Comparison of ENCODE assay signal across 8 mouse cellular contexts in genomic region chr2:146168017-146168803, GRCm38 (mm10). TPM values are rescaled to one million over a fixed set of nuclear protein-coding genes. Genes with fewer than 3 reads are reported as not detected.
DNase-seq lines count a peak whose midpoint lies in the region; ATAC-seq and TF ChIP-seq lines count a peak whose summit lies in the region.
"Had no signal": no experiment of that assay in that cellular context is flagged by ENCODE, and none has a peak within 500 bp of the region (broad histone marks: within the 10 kb centered on the region; RNA-seq: fewer than 3 reads in every experiment).

No protein-coding gene starts in this region.

- no peak overlapping the region for H3K27ac ChIP-seq in stomach, embryonic 14.5 days (ENCODE audit: low read length)
- no peak overlapping the region for H3K27ac ChIP-seq in stomach, postnatal 0 days (replicated peaks)
- no peak overlapping the region for H3K27ac ChIP-seq in stomach, embryonic 15.5 days

- no peak overlapping the region for H3K9ac ChIP-seq in stomach, embryonic 14.5 days (replicated peaks; ENCODE audit: low read depth, low read length)
- H3K9ac ChIP-seq in stomach, postnatal 0 days (ENCODE audit: low read length), result no peak overlapping the region
- no peak overlapping the region for H3K9ac ChIP-seq in stomach, embryonic 15.5 days

- H3K27me3 ChIP-seq in stomach, embryonic 14.5 days (ENCODE audit: control insufficient read depth, insufficient read depth, low read length), result no peaks in the 10 kb centered on the region
- H3K27me3 ChIP-seq in stomach, postnatal 0 days (ENCODE audit: control insufficient read depth, insufficient read depth, low read length), result no peaks in the 10 kb centered on the region
- H3K27me3 ChIP-seq in stomach, embryonic 15.5 days (replicated peaks), result no peaks in the 10 kb centered on the region

- H3K4me1 ChIP-seq in stomach, embryonic 14.5 days (ENCODE audit: control insufficient read depth, insufficient read depth, low read length), result no peaks in the 10 kb centered on the region
- no peaks in the 10 kb centered on the region for H3K4me1 ChIP-seq in stomach, postnatal 0 days (replicated peaks; ENCODE audit: control insufficient read depth, insufficient read depth)
- H3K4me1 ChIP-seq in stomach, embryonic 15.5 days, result no peaks in the 10 kb centered on the region

- ATAC-seq in stomach, embryonic 14.5 days (ENCODE audit: insufficient number of reproducible peaks, insufficient read depth, low FRiP score, low read depth), result 0 out of 2 replicates have a peak, but pooled peaks have one; percentile 12
- no peak; the same call in 1 of the 2 replicates for ATAC-seq in stomach, postnatal 0 days (ENCODE audit: low FRiP score, low TSS enrichment)
- ATAC-seq in stomach, embryonic 15.5 days (ENCODE audit: insufficient read depth, low FRiP score, low read depth), result peak; percentile 28; the same call in 1 of the 2 replicates
- ATAC-seq in CD4-positive, CD25-positive, alpha-beta regulatory T cell, adult 4 months, result no peak

- no peak for DNase-seq in stomach, postnatal 0 days (ENCODE audit: low spot score)
- DNase-seq in heart, adult 8-10 months (ENCODE audit: low spot score), result peak; percentile 7
- DNase-seq in lung, postnatal 10 days, result peak; percentile 45
- DNase-seq in left cerebral cortex, adult 8-10 months (ENCODE audit: low spot score in 2 of 2), result no peak

- H3K4me3 ChIP-seq in stomach, embryonic 14.5 days (ENCODE audit: low read depth, low read length), result no peak overlapping the region
- H3K4me3 ChIP-seq in stomach, postnatal 0 days (ENCODE audit: low read depth, low read length), result no peak overlapping the region
- no peak overlapping the region for H3K4me3 ChIP-seq in stomach, embryonic 15.5 days (replicated peaks)

- WGBS in stomach, embryonic 14.5 days, result 62% methylated on average over 14 of the region's 14 CpGs
- WGBS in stomach, postnatal 0 days, result 61% methylated on average over 14 of the region's 14 CpGs
- WGBS in stomach, embryonic 15.5 days, result 63% methylated on average over 14 of the region's 14 CpGs

- TF ChIP-seq EP300 in stomach, postnatal 0 days (optimal IDR thresholded peaks at IDR 0.05), result no peak

- H3K4me2 ChIP-seq in stomach, embryonic 14.5 days (replicated peaks; ENCODE audit: low read depth, low read length), result no peak overlapping the region
- H3K4me2 ChIP-seq in stomach, postnatal 0 days (replicated peaks; ENCODE audit: low read depth), result no peak overlapping the region
- H3K4me2 ChIP-seq in stomach, embryonic 15.5 days, result no peak overlapping the region

- H3K9me3 ChIP-seq in stomach, embryonic 14.5 days (ENCODE audit: control insufficient read depth, low read depth, low read length), result no peaks in the 10 kb centered on the region
- H3K9me3 ChIP-seq in stomach, postnatal 0 days (ENCODE audit: control insufficient read depth, low read length), result no peaks in the 10 kb centered on the region
- H3K9me3 ChIP-seq in stomach, embryonic 15.5 days, result no peaks in the 10 kb centered on the region

- TF ChIP-seq CTCF in stomach, postnatal 0 days (IDR thresholded peaks at IDR 0.05; ENCODE audit: low read depth), result no peak

- H3K36me3 ChIP-seq in stomach, embryonic 14.5 days (ENCODE audit: control insufficient read depth, insufficient read depth, low read length), result no peaks in the 10 kb centered on the region
- no peaks in the 10 kb centered on the region for H3K36me3 ChIP-seq in stomach, postnatal 0 days (ENCODE audit: control insufficient read depth, insufficient read depth, low read length)
- H3K36me3 ChIP-seq in stomach, embryonic 15.5 days, result no peaks in the 10 kb centered on the region

RNA-seq across cellular contexts. Expression of gene Insm1, which starts 53.5 kb away (rescaled TPM):
- polyA plus RNA-seq in stomach, embryonic 14.5 days (2014; fragmentation: Nextera tagmentation; extraction: Ambion mirVana), result 1.1 and 1.3 TPM in 2 replicates
- 0.29 and 0.44 TPM in 2 replicates for polyA plus RNA-seq in stomach, postnatal 0 days (2015; fragmentation: Nextera tagmentation; extraction: Ambion mirVana)
- not detected for total RNA-seq in heart, adult 8-10 months (2022)
- polyA plus RNA-seq in stomach, embryonic 15.5 days (2015; fragmentation: Nextera tagmentation; extraction: Ambion mirVana), result 0.85 and 0.95 TPM in 2 replicates
- 1 to 10 TPM; 4.7 to 5.9 (median 5.8) TPM for total RNA-seq in left cerebral cortex, adult 8-10 months (2022)
- polyA plus RNA-seq in CD4-positive, CD25-positive, alpha-beta regulatory T cell, adult 4 months (2017; shearing (Covaris generic)), result not detected
- polyA plus RNA-seq: heart, embryonic 14.5 days had no signal

Comparison
In these comparisons a context has a peak if more than half of its experiments do, and no peak if none do; other contexts are left out.
1. ATAC-seq: peak in stomach, embryonic 14.5 days (single experiment) and stomach, embryonic 15.5 days (single experiment); none in stomach, postnatal 0 days (single experiment) and CD4-positive, CD25-positive, alpha-beta regulatory T cell, adult 4 months (single experiment).
2. DNase-seq: peak in heart, adult 8-10 months (single experiment) and lung, postnatal 10 days (single experiment); none in stomach, postnatal 0 days (single experiment) and left cerebral cortex, adult 8-10 months (0 of 2).